In genomic region chr2:29324456-29324855, GRCm38 (mm10) we compare ENCODE assay signal across 18 mouse cellular contexts. TPM values are rescaled to one million over a fixed set of nuclear protein-coding genes. Genes with fewer than 3 reads are reported as not detected.
A peak's percentile ranks its signal among the peaks of the same experiment; 100 is the strongest.
DNase-seq lines count a peak whose midpoint lies in the region; ATAC-seq and TF ChIP-seq lines count a peak whose summit lies in the region.
"Had no signal": no experiment of that assay in that cellular context is flagged by ENCODE, and none has a peak within 500 bp of the region (broad histone marks: within the 10 kb centered on the region; RNA-seq: fewer than 3 reads in every experiment).

No protein-coding gene starts in this region.

- H3K9me3 ChIP-seq in midbrain, postnatal 0 days (ENCODE audit: low read length) = no peaks in the 10 kb centered on the region
- no peaks in the 10 kb centered on the region for H3K9me3 ChIP-seq in midbrain, embryonic 11.5 days (ENCODE audit: control insufficient read depth, low read length)
- H3K9me3 ChIP-seq: limb, embryonic 10.5 days; megakaryocyte, embryonic 14.5 days; neural tube, embryonic 13.5 days had no signal

- H3K4me1 ChIP-seq in midbrain, postnatal 0 days (ENCODE audit: insufficient read depth, low read length) = no peaks in the 10 kb centered on the region
- no peaks in the 10 kb centered on the region for H3K4me1 ChIP-seq in midbrain, embryonic 11.5 days (ENCODE audit: control insufficient read depth, insufficient read depth, low read length)
- H3K4me1 ChIP-seq: limb, embryonic 10.5 days; megakaryocyte, embryonic 14.5 days had no signal

- no peaks in the 10 kb centered on the region for H3K27me3 ChIP-seq in midbrain, postnatal 0 days (ENCODE audit: insufficient read depth, low read length)
- no peaks in the 10 kb centered on the region for H3K27me3 ChIP-seq in midbrain, embryonic 11.5 days (ENCODE audit: control insufficient read depth, insufficient read depth, low read length)
- H3K27me3 ChIP-seq: neural tube, embryonic 13.5 days had no signal

- H3K4me3 ChIP-seq in midbrain, postnatal 0 days (ENCODE audit: low read depth, low read length) = no peak overlapping the region
- no peak overlapping the region for H3K4me3 ChIP-seq in midbrain, embryonic 11.5 days (ENCODE audit: low read depth, low read length)
- H3K4me3 ChIP-seq: limb, embryonic 10.5 days; megakaryocyte, embryonic 14.5 days; neural tube, embryonic 13.5 days had no signal

- no peak overlapping the region for H3K4me2 ChIP-seq in midbrain, postnatal 0 days (ENCODE audit: low read depth, low read length, poor library complexity, severe bottlenecking)
- H3K4me2 ChIP-seq in midbrain, embryonic 11.5 days = no peak overlapping the region
- H3K4me2 ChIP-seq: hindbrain, embryonic 14.5 days; neural tube, embryonic 13.5 days had no signal

- peak; percentile 30 for DNase-seq in layer of hippocampus, adult 11-12 months (ENCODE audit: low spot score)
- no peak for DNase-seq in layer of hippocampus, postnatal 10 days (ENCODE audit: low spot score in 2 of 2)
- DNase-seq in midbrain, postnatal 0 days (ENCODE audit: low spot score) = peak; percentile 26
- DNase-seq in midbrain, embryonic 11.5 days (ENCODE audit: low spot score, missing footprints) = no peak
- DNase-seq in brain, embryonic 14.5 days (ENCODE audit: low read depth) = peak; percentile 75
- no peak for DNase-seq in left cerebral cortex, adult 18-20 months (ENCODE audit: low spot score in 2 of 2)
- no peak for DNase-seq in cerebellum, postnatal 14 days
- DNase-seq: cerebellum, adult 8-10 months; gastrocnemius, postnatal 14 days; heart, postnatal 10 days; kidney, adult 2 months; thymus, postnatal 4 days had no signal

- no peak for ATAC-seq in midbrain, postnatal 0 days (ENCODE audit: low FRiP score)
- no peak for ATAC-seq in midbrain, embryonic 11.5 days (ENCODE audit: low FRiP score)
- ATAC-seq: CD4-positive, CD25-positive, alpha-beta regulatory T cell, adult 4 months had no signal

- H3K36me3 ChIP-seq in midbrain, postnatal 0 days (ENCODE audit: insufficient read depth, low read length) = no peaks in the 10 kb centered on the region
- no peaks in the 10 kb centered on the region for H3K36me3 ChIP-seq in midbrain, embryonic 11.5 days (ENCODE audit: control insufficient read depth, insufficient read depth, low read length)
- H3K36me3 ChIP-seq: limb, embryonic 10.5 days; neural tube, embryonic 13.5 days had no signal

- TF ChIP-seq POLR2A in brain, embryonic 14.5 days (IDR thresholded peaks at IDR 0.05; ENCODE audit: borderline replicate concordance, extremely low read depth, insufficient read depth, insufficient read length, poor library complexity, severe bottlenecking) = no peak

- no peak for TF ChIP-seq CTCF in midbrain, postnatal 0 days (IDR thresholded peaks at IDR 0.05)
- no peak for TF ChIP-seq CTCF in brain, embryonic 14.5 days (IDR thresholded peaks at IDR 0.05; ENCODE audit: borderline replicate concordance, extremely low read depth, insufficient read depth, insufficient read length)

- H3K9ac ChIP-seq in midbrain, postnatal 0 days (replicated peaks; ENCODE audit: low read length, poor library complexity, severe bottlenecking) = no peak overlapping the region
- no peak overlapping the region for H3K9ac ChIP-seq in midbrain, embryonic 11.5 days (ENCODE audit: low read length)
- H3K9ac ChIP-seq: hindbrain, embryonic 14.5 days; liver, embryonic 14.5 days; neural tube, embryonic 13.5 days had no signal

- H3K27ac ChIP-seq in midbrain, postnatal 0 days (ENCODE audit: low read depth, low read length) = no peak overlapping the region
- H3K27ac ChIP-seq in midbrain, embryonic 11.5 days (ENCODE audit: low read depth, low read length) = no peak overlapping the region
- H3K27ac ChIP-seq: hindbrain, embryonic 14.5 days; limb, embryonic 10.5 days; liver, embryonic 14.5 days; neural tube, embryonic 13.5 days had no signal

- WGBS in midbrain, postnatal 0 days = 81% methylated on average over 2 of the region's 2 CpGs
- 85% methylated on average over 2 of the region's 2 CpGs for WGBS in midbrain, embryonic 11.5 days

RNA-seq across cellular contexts. Expression of gene Med27, which starts 22.2 kb away (rescaled TPM):
- total RNA-seq in layer of hippocampus, postnatal 10 days (2021) = 10 to 100 TPM; 39.5 to 41.5 TPM
- total RNA-seq in midbrain, postnatal 0 days (2014; rRNA removed) = 54.7 and 65.0 TPM in 2 replicates
- 58.0 and 60.4 TPM in 2 replicates for polyA plus RNA-seq in midbrain, postnatal 0 days (2015; fragmentation: Nextera tagmentation; extraction: Ambion mirVana)
- 67.5 and 68.4 TPM in 2 replicates for polyA plus RNA-seq in midbrain, embryonic 11.5 days (2014; fragmentation: Nextera tagmentation; extraction: Ambion mirVana)
- polyA plus RNA-seq in brain, embryonic 14.5 days (2012; rRNA removed) = 64.9 and 105 TPM in 2 replicates
- 10 to 100 TPM; 35.8 to 39.6 TPM for total RNA-seq in left cerebral cortex, adult 18-20 months (2021)

Comparison
In these comparisons a context has a peak if more than half of its experiments do, and no peak if none do; other contexts are left out.
1. DNase-seq: peak in layer of hippocampus, adult 11-12 months (single experiment), midbrain, postnatal 0 days (single experiment) and brain, embryonic 14.5 days (single experiment); none in layer of hippocampus, postnatal 10 days (0 of 2), midbrain, embryonic 11.5 days (single experiment), left cerebral cortex, adult 18-20 months (0 of 2) and cerebellum, postnatal 14 days (0 of 2).